Mouse (Mus musculus) adrenal gland, adult 10 weeks (tissue): ENCODE data around the gene Serpinb11. TPM values are rescaled to one million over a fixed set of nuclear protein-coding genes. Genes with fewer than 3 reads are reported as not detected.

ENCODE experiments used
- polyA plus RNA-seq: library from polyadenylated mRNA; stranded (reverse); fragments of 350-450 nt; fragmentation: Illumina TruSeq; extraction: RNeasy Lipid Tissue Mini Kit (QIAGEN cat#74804); gene quantifications from one replicate; pipeline ENCODE4 v1.2.3, GENCODE M21; 2014; ENCODE audit warnings: low read depth, low replicate concordance

The Serpinb11 gene
- not detected for polyA plus RNA-seq

DNA sequence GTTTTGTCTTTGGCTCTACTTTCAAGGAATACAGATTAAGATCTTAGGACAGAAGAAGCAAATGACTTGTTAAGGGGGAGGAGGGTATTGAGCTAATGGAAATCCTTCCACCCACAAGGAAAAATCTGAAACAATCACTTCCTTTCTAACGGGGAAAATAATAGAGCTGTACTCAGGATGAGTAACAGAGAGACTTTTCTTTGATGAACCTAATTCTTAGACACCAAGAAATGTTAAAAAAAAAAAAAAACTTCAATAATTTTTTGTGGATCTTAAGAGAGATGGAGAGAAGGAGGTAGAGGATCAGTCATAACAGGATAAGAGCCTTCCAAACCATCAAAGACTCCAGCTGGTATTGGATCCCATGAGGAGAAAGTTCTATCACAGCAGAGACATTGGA lies at the start of gene Serpinb11:
Gene Serpinb11 (plus strand): TSS at position 301 of the 400 bp plus-strand sequence.

DNA sequence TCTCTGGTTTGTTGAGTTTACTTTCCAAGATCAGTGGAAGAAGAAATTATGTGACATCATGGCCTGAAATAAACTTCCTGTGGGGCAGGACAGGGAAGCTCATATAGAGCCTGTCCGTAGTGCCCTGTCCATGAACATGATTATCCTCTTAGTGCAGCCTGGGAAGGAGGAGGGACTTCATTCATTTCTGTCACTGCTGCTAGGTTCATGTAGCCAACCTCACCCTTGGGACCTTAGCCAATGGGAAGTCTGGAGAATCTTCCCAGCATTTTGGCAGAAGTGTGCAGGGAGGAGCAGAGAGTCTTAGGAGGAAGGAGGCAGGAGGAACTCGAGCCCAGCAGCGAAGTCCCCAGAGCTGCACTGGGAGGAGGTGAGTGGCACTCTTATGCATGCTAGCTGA lies 38.4 kb downstream of the Serpinb11 start, which contains the start of gene Serpinb7:
Gene Serpinb7 (plus strand): TSS at position 301 of the 400 bp plus-strand sequence.

Other genes starting within 250 kb of the Serpinb11 start
- gene Serpinb3b, start 82.8 kb upstream of the Serpinb11 start, polyA plus RNA-seq: not detected
- not detected for gene Serpinb3c, start 82.8 kb upstream of the Serpinb11 start, polyA plus RNA-seq
- gene Serpinb7, start 38.5 kb downstream of the Serpinb11 start, polyA plus RNA-seq: not detected
- gene Serpinb2, start 150.2 kb downstream of the Serpinb11 start, polyA plus RNA-seq: not detected
- 2.4 TPM for gene Serpinb8, start 228.8 kb downstream of the Serpinb11 start, polyA plus RNA-seq